Mouse (Mus musculus) limb, embryonic 14.5 days (tissue): ENCODE data around the gene Ifih1. TPM values are rescaled to one million over a fixed set of nuclear protein-coding genes. Genes with fewer than 3 reads are reported as not detected.
A peak's percentile ranks its signal among the peaks of the same experiment; 100 is the strongest.

Source experiments
- ATAC-seq: fragments of 200-750 bp; cut with Nextera tagmentation; 2 replicates; pipeline ENCODE4 v1.8.0; 2017; ENCODE audit warnings: low read depth, moderate number of reproducible peaks, moderate TSS enrichment; ENCODE audit not compliant: low FRiP score
- DNase-seq: peaks from one replicate; pipeline ENCODE4 v3.0.0-alpha.2; 2015; ENCODE audit warnings: low spot score
- H3K27ac ChIP-seq: fragments of 300-500 bp; sonication (generic); replicated peaks from 2 replicates; pipeline ENCODE4 v1.5.1; 2014; ENCODE audit warnings: low read depth, mild to moderate bottlenecking, low read length, moderate library complexity, mixed read lengths
- H3K27me3 ChIP-seq: fragments of 300-500 bp; sonication (generic); 2 replicates; pipeline ENCODE4 v1.6.1; 2014; ENCODE audit warnings: low read length, mixed read lengths; ENCODE audit not compliant: control insufficient read depth, insufficient read depth
- H3K36me3 ChIP-seq: fragments of 300-500 bp; sonication (generic); 2 replicates; pipeline ENCODE4 v1.6.1; 2014; ENCODE audit warnings: mild to moderate bottlenecking, low read length, moderate library complexity, mixed read lengths; ENCODE audit not compliant: control insufficient read depth, insufficient read depth
- H3K4me1 ChIP-seq: fragments of 300-500 bp; sonication (generic); 2 replicates; pipeline ENCODE4 v1.6.1; 2014; ENCODE audit warnings: antibody characterized with exemption, low read length, mixed read lengths; ENCODE audit not compliant: control insufficient read depth, insufficient read depth
- H3K4me2 ChIP-seq: fragments of 300-500 bp; sonication (generic); replicated peaks from 2 replicates; pipeline ENCODE4 v1.6.1; 2014; ENCODE audit warnings: low read depth, mild to moderate bottlenecking, low read length, moderate library complexity; ENCODE audit not compliant: severe bottlenecking
- H3K4me3 ChIP-seq: fragments of 300-500 bp; sonication (generic); replicated peaks from 2 replicates; pipeline ENCODE4 v1.5.1; 2014; ENCODE audit warnings: low read length
- H3K9ac ChIP-seq: fragments of 300-500 bp; sonication (generic); 2 replicates; pipeline ENCODE4 v1.6.1; 2014; ENCODE audit warnings: mild to moderate bottlenecking, low read depth, low read length, moderate library complexity; ENCODE audit not compliant: severe bottlenecking
- H3K9me3 ChIP-seq: fragments of 300-500 bp; sonication (generic); 2 replicates; pipeline ENCODE4 v1.6.1; 2016; ENCODE audit warnings: low read length; ENCODE audit not compliant: control insufficient read depth
- POLR2A ChIP-seq: fragments of 200-500 bp; IDR thresholded peaks from 2 replicates; pipeline ENCODE4 v1.8.0; 2012; ENCODE audit warnings: inconsistent platforms, mild to moderate bottlenecking, moderate library complexity, borderline replicate concordance; ENCODE audit not compliant: insufficient read depth, insufficient read length; ENCODE audit errors: extremely low read depth
- WGBS: fragments of 180-500 bp; shearing (Covaris S2); extraction: QIAGEN DNeasy Blood & Tissue Kit; methylation state at CpG from one replicate; pipeline ENCODE4 v1.1.7; 2014; 5-methylcytosine and 5-hydroxymethylcytosine counted together
- polyA plus RNA-seq, 2 experiments: library from polyadenylated mRNA; depleted of rRNA in 1 of 2; stranded (reverse) in 1 of 2; unstranded in 1 of 2; fragments of >200 nt; fragmentation: Nextera tagmentation in 1 of 2; extraction: Ambion mirVana in 1 of 2; gene quantifications; 2 replicates each; pipeline versions ENCODE4 v1.2.1 to v1.2.3; 2012 to 2014

The Ifih1 gene
- polyA plus RNA-seq (2012; rRNA removed) (0.67 and 0.75 TPM in 2 replicates), polyA plus RNA-seq (2014; fragmentation: Nextera tagmentation; extraction: Ambion mirVana) (1.8 and 2.7 TPM in 2 replicates)

- H3K9ac ChIP-seq, result peak within 1 kb of the TSS; percentile 61
- no peaks in the 10 kb centered on the region for H3K9me3 ChIP-seq
- no peaks in the 10 kb centered on the region for H3K4me1 ChIP-seq
- no peak within 1 kb of the TSS for H3K27ac ChIP-seq
- H3K4me2 ChIP-seq, result peak within 1 kb of the TSS; percentile 75
- no peaks in the 10 kb centered on the region for H3K27me3 ChIP-seq
- no peak for TF ChIP-seq POLR2A
- peak within 1 kb of the TSS; percentile 56 for H3K4me3 ChIP-seq
- peak; percentile 50 for DNase-seq
- H3K36me3 ChIP-seq, result no peaks in the 10 kb centered on the region
- WGBS, result under 1% methylated on average over 30 of the region's 30 CpGs
- ATAC-seq, result peak; percentile 71
These were observed at the start of gene Ifih1 for GRCm38 (mm10) chr2:62646014-62646645. Gene Ifih1, minus strand, starts transcription at chr2:62646255.

GRCm38 (mm10) chr2:62685934-62686333 lies 39.9 kb upstream of the Ifih1 start:
- WGBS, result 86% methylated on average over 6 of the region's 6 CpGs
- no peaks in the 10 kb centered on the region for H3K36me3 ChIP-seq
- no peaks in the 10 kb centered on the region for H3K9me3 ChIP-seq
- ATAC-seq (no peak), DNase-seq (no peak)
- 0 out of 2 replicates have a peak, but pooled peaks cover 2% of the 10 kb centered on the region for H3K4me1 ChIP-seq
- no peak overlapping the region for H3K4me2 ChIP-seq
- no peaks in the 10 kb centered on the region for H3K27me3 ChIP-seq
- H3K27ac ChIP-seq, result no peak overlapping the region
- H3K9ac ChIP-seq, result no peak overlapping the region
- no peak overlapping the region for H3K4me3 ChIP-seq
- no peak for TF ChIP-seq POLR2A

DNA sequence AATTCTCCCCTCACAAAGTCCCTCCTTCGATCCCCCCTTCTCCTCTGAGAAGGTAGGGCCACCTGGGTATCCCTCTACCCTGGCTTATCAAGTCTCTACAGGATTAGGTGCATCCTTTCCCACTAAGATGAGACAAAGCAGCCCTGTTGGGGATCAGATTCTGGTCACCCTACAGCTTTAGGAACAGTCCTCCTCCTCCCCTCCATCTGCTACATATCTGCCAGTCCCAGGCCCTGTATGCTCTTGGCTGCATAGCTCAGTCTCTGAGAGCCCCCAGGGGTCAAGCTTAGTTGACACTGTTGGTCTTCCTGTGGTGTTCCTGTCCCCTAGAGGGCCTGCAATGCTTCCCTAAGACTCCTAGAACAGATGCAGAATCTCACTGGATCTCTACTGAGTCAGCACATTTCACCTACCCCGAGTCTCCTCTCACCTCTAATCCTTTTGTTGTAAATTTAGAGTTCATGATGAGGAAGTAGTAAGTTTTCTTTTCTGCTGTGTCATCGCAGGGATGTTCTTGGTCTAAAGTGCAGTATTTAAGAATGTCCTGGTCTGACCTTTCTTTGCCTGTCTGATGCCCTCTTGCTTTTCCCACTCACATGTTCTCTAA lies 39.0 kb upstream of the Ifih1 start:
- WGBS, result 56% methylated on average over 3 of the region's 3 CpGs
- no peaks in the 10 kb centered on the region for H3K9me3 ChIP-seq
- H3K4me3 ChIP-seq, result no peak overlapping the region
- H3K36me3 ChIP-seq, result no peaks in the 10 kb centered on the region
- H3K27ac ChIP-seq, result no peak overlapping the region
- H3K9ac ChIP-seq, result no peak overlapping the region
- no peak for DNase-seq
- no peak for TF ChIP-seq POLR2A
- H3K4me2 ChIP-seq, result no peak overlapping the region
- 0 out of 2 replicates have a peak, but pooled peaks cover 2% of the 10 kb centered on the region for H3K4me1 ChIP-seq
- no peak for ATAC-seq
- H3K27me3 ChIP-seq, result no peaks in the 10 kb centered on the region

DNA sequence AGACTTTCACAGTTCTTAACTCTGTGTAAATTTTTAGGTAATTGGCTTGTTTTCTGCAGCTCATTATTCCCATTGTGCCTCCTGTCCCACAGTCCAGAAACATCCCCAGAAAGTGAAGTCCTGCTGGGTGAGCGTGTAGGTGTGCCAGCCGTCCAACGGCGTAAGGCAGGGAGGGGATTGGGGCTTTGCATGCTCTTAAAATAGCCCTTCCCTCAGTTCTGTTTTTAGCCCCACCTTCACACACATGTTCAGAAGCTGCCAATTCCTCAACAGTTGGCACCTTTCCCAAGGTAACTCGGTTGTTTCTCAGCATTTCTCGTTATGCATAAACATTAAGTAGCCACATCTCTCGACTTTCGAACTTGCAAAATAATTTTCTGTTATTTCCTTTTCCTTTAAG lies 35.6 kb upstream of the Ifih1 start:
- Histone ChIP-seq H3K9me3 (no peaks in the 10 kb centered on the region), H3K36me3 (no peaks in the 10 kb centered on the region), H3K4me3 (no peak overlapping the region), H3K27me3 (no peaks in the 10 kb centered on the region), H3K4me1 (0 out of 2 replicates have a peak, but pooled peaks cover 2% of the 10 kb centered on the region), H3K27ac (no peak overlapping the region), H3K4me2 (no peak overlapping the region), H3K9ac (no peak overlapping the region)
- ATAC-seq, result no peak
- 57% methylated on average over 8 of the region's 8 CpGs for WGBS
- TF ChIP-seq POLR2A, result no peak
- DNase-seq, result peak; percentile 16

GRCm38 (mm10) chr2:62672788-62673187 lies 26.7 kb upstream of the Ifih1 start:
- no peak overlapping the region for H3K4me3 ChIP-seq
- ATAC-seq (no peak), DNase-seq (no peak)
- 91% methylated on average over 5 of the region's 5 CpGs for WGBS
- no peaks in the 10 kb centered on the region for H3K36me3 ChIP-seq
- H3K4me1 ChIP-seq, result no peaks in the 10 kb centered on the region
- H3K9me3 ChIP-seq, result no peaks in the 10 kb centered on the region
- no peak for TF ChIP-seq POLR2A
- no peaks in the 10 kb centered on the region for H3K27me3 ChIP-seq
- H3K27ac ChIP-seq, result no peak overlapping the region
- no peak overlapping the region for H3K9ac ChIP-seq
- H3K4me2 ChIP-seq, result no peak overlapping the region

- Histone ChIP-seq H3K4me2 (no peak overlapping the region), H3K4me3 (no peak overlapping the region), H3K27me3 (no peaks in the 10 kb centered on the region), H3K4me1 (no peaks in the 10 kb centered on the region), H3K9me3 (no peaks in the 10 kb centered on the region), H3K36me3 (no peaks in the 10 kb centered on the region), H3K27ac (no peak overlapping the region), H3K9ac (no peak overlapping the region)
- TF ChIP-seq POLR2A, result no peak
- 68% methylated on average over 4 of the region's 4 CpGs for WGBS
- no peak for DNase-seq
- ATAC-seq, result no peak
These were observed 24.7 kb upstream of the Ifih1 start for GRCm38 (mm10) chr2:62670767-62671166.
